Mouse (Mus musculus): ENCODE measurements around the gene Sema3b. TPM values are rescaled to one million over a fixed set of nuclear protein-coding genes. Genes with fewer than 3 reads are reported as not detected.
A peak's percentile ranks its signal among the peaks of the same experiment; 100 is the strongest.

Gene Sema3b
- polyA plus RNA-seq, 1 experiment = not detected

- TF ChIP-seq CTCF (IDR thresholded peaks at IDR 0.05; ENCODE audit: insufficient read depth, low read depth, low read length) (no peak), POLR2A (IDR thresholded peaks at IDR 0.05; ENCODE audit: insufficient read depth, low read depth, low read length) (no peak)
- no peak overlapping the region for H3K4me3 ChIP-seq (ENCODE audit: insufficient read depth, low read depth, low read length)
- WGBS = 84% methylated on average over 25 of the region's 25 CpGs
- H3K4me1 ChIP-seq (ENCODE audit: control insufficient read depth, insufficient read depth, low read length) = peaks cover 2% of the 10 kb centered on the region; the same call in 1 of the 2 replicates
- no peak overlapping the region for H3K27ac ChIP-seq (ENCODE audit: insufficient read depth, low read depth, low read length)
Observed at GRCm38 (mm10) chr9:107590058-107590772, 18.8 kb downstream of the Sema3b start.

- TF ChIP-seq POLR2A (IDR thresholded peaks at IDR 0.05; ENCODE audit: insufficient read depth, low read depth, low read length) = no peak
- no peak for TF ChIP-seq CTCF (IDR thresholded peaks at IDR 0.05; ENCODE audit: insufficient read depth, low read depth, low read length)
- peak overlapping the region; percentile 76 for H3K4me3 ChIP-seq (ENCODE audit: insufficient read depth, low read depth, low read length)
- no peak overlapping the region for H3K27ac ChIP-seq (ENCODE audit: insufficient read depth, low read depth, low read length)
- peaks cover 2% of the 10 kb centered on the region; the same call in 1 of the 2 replicates for H3K4me1 ChIP-seq (ENCODE audit: control insufficient read depth, insufficient read depth, low read length)
- 5% methylated on average over 33 of the region's 33 CpGs for WGBS
Observed at GRCm38 (mm10) chr9:107587833-107588639, 21.0 kb downstream of the Sema3b start.

- Histone ChIP-seq H3K4me3 (ENCODE audit: insufficient read depth, low read depth, low read length) (peak within 1 kb of the TSS; percentile 76), H3K4me1 (ENCODE audit: control insufficient read depth, insufficient read depth, low read length) (peaks cover 2% of the 10 kb centered on the region; the same call in 1 of the 2 replicates), H3K27ac (ENCODE audit: insufficient read depth, low read depth, low read length) (no peak within 1 kb of the TSS)
- TF ChIP-seq CTCF (IDR thresholded peaks at IDR 0.05; ENCODE audit: insufficient read depth, low read depth, low read length) (no peak), POLR2A (IDR thresholded peaks at IDR 0.05; ENCODE audit: insufficient read depth, low read depth, low read length) (no peak)
- 12% methylated on average over 46 of the region's 46 CpGs for WGBS
Observed at GRCm38 (mm10) chr9:107586974-107587832, 21.8 kb downstream of the Sema3b start, which contains the start of gene Ifrd2. Gene Ifrd2 (plus strand): TSS chr9:107587642.

- Histone ChIP-seq H3K27ac (ENCODE audit: insufficient read depth, low read depth, low read length) (no peak overlapping the region), H3K4me3 (ENCODE audit: insufficient read depth, low read depth, low read length) (no peak overlapping the region), H3K4me1 (ENCODE audit: control insufficient read depth, insufficient read depth, low read length) (peaks cover 5% of the 10 kb centered on the region; the same call in 1 of the 2 replicates)
- TF ChIP-seq POLR2A (IDR thresholded peaks at IDR 0.05; ENCODE audit: insufficient read depth, low read depth, low read length) (no peak), CTCF (IDR thresholded peaks at IDR 0.05; ENCODE audit: insufficient read depth, low read depth, low read length) (no peak)
- WGBS = 89% methylated on average over 5 of the region's 5 CpGs
Observed at GRCm38 (mm10) chr9:107586504-107586903, 22.5 kb downstream of the Sema3b start.

GRCm38 (mm10) chr9:107583174-107583573 lies 25.9 kb downstream of the Sema3b start:
- TF ChIP-seq POLR2A (IDR thresholded peaks at IDR 0.05; ENCODE audit: insufficient read depth, low read depth, low read length) (no peak), CTCF (IDR thresholded peaks at IDR 0.05; ENCODE audit: insufficient read depth, low read depth, low read length) (no peak)
- Histone ChIP-seq H3K4me3 (ENCODE audit: insufficient read depth, low read depth, low read length) (no peak overlapping the region), H3K27ac (ENCODE audit: insufficient read depth, low read depth, low read length) (no peak overlapping the region), H3K4me1 (ENCODE audit: control insufficient read depth, insufficient read depth, low read length) (peaks cover 16% of the 10 kb centered on the region)
- 87% methylated on average over 14 of the region's 14 CpGs for WGBS

- peaks cover 16% of the 10 kb centered on the region for H3K4me1 ChIP-seq (ENCODE audit: control insufficient read depth, insufficient read depth, low read length)
- WGBS = 91% methylated on average over 7 of the region's 7 CpGs
- H3K4me3 ChIP-seq (ENCODE audit: insufficient read depth, low read depth, low read length) = no peak overlapping the region
- TF ChIP-seq CTCF (IDR thresholded peaks at IDR 0.05; ENCODE audit: insufficient read depth, low read depth, low read length) = no peak
- H3K27ac ChIP-seq (ENCODE audit: insufficient read depth, low read depth, low read length) = no peak overlapping the region
Observed at GRCm38 (mm10) chr9:107582509-107583062, 26.4 kb downstream of the Sema3b start.

GRCm38 (mm10) chr9:107581584-107581983 lies 27.4 kb downstream of the Sema3b start:
- Histone ChIP-seq H3K27ac (ENCODE audit: insufficient read depth, low read depth, low read length) (no peak overlapping the region), H3K4me3 (ENCODE audit: insufficient read depth, low read depth, low read length) (no peak overlapping the region), H3K4me1 (ENCODE audit: control insufficient read depth, insufficient read depth, low read length) (peaks cover 16% of the 10 kb centered on the region)
- no peak for TF ChIP-seq POLR2A (IDR thresholded peaks at IDR 0.05; ENCODE audit: insufficient read depth, low read depth, low read length)
- no peak for TF ChIP-seq CTCF (IDR thresholded peaks at IDR 0.05; ENCODE audit: insufficient read depth, low read depth, low read length)
- 72% methylated on average over 4 of the region's 4 CpGs for WGBS

Measured in olfactory bulb, adult 2 months (tissue).